Mouse (Mus musculus) kidney, adult 2 months (tissue): Measurements from ENCODE around the gene Bsg.

ENCODE experiments used
- CTCF ChIP-seq: fragments of 200-500 bp; conservative IDR thresholded peaks from 2 replicates; pipeline ENCODE4 v1.5.1; 2011; ENCODE audit warnings: low read depth, mild to moderate bottlenecking, control low read depth, low read length, moderate library complexity, mixed read lengths; ENCODE audit not compliant: insufficient read depth, insufficient read length
- POLR2A ChIP-seq: fragments of 200-500 bp; IDR thresholded peaks from one replicate; pipeline ENCODE4 v1.6.1; 2011; ENCODE audit warnings: low read depth, low read length, control low read depth

GRCm38 (mm10) chr10:79713163-79713562, 8.9 kb downstream of the Bsg start:
- TF ChIP-seq CTCF (no peak), POLR2A (no peak)
